Mouse (Mus musculus) heart, adult 8-10 months (tissue): Measurements from ENCODE around the gene Crygn. TPM values are rescaled to one million over a fixed set of nuclear protein-coding genes. Genes with fewer than 3 reads are reported as not detected.
A peak's percentile ranks its signal among the peaks of the same experiment; 100 is the strongest.

Experiments
- DNase-seq: peaks from one replicate; pipeline ENCODE4 v3.0.0; 2022; ENCODE audit warnings: low spot score
- total RNA-seq, 4 experiments: library from RNA; stranded (reverse); gene quantifications; 2 replicates each; pipeline ENCODE4 v1.2.4; 2022

Crygn gene
- total RNA-seq, 4 experiments from 2014 or later: not detected

- no peak for DNase-seq
These were observed 10.3 kb downstream of the Crygn start for GRCm38 (mm10) chr5:24747533-24747932.

- no peak for DNase-seq
These were observed 13.9 kb downstream of the Crygn start for GRCm38 (mm10) chr5:24743956-24744355.

DNA sequence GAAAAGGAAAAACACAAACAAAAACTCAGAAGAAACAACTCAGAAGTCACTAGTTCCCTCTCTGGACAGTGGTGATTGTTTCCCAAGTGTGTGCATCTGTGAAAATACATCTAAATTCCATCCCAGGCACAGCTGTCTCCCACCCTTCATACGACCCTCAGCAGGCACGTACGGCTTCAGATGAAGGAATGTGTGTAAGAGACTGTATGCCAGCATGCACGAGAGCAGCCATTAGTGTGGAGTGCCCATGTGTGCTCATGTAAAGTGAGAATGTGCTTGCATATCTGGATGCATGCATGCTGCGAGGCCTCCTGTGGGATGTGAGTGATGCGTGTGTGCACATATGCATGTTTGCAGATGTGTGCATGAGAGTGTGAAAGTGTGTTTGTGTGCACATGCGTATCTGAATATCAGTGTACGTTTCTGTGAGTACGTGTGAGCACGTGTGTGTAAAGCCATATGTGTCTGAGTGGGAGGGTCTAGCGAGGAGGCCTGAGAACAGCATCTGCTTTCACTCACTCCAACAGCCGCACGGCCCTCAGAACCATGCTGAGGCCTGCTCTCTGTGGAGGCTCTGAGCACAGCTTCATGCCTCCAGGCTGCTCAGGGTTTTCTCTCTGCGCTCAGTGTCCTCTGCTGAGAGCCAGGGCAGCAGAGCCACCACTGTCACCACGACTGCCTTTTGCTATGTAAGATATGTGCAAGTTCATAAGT lies 16.5 kb downstream of the Crygn start:
- DNase-seq: no peak

DNA sequence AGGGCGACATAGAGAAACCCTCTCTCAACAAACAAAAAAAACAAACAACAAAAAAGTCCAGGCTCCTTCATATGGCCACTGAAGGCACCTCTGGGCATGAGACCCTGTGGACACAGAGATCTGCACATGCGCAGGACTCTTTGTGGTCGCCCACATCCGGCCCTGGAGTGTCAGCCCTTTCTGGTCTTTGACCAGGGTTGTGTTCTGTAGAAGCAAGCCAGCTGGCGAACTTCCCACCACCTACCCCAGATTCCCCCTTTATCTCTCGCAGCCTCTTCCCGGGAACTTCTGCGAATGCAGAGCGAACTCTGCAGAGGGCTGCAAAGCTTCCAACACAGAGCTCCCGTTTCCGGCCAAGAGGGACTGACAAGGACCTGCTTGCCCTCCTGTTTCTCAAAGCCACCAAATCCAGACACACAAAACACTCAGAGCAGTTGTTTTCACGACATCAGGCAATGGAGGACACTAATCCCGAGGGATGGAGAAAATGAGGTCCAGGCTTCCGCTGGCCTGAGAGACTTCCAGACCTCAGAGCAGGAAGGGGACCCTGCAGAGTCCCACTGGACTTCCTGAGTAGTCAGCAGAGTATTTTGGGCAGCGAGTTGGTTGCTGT lies 18.6 kb downstream of the Crygn start:
- peak; percentile 88 for DNase-seq

GRCm38 (mm10) chr5:24738517-24738916 lies 19.3 kb downstream of the Crygn start:
- DNase-seq: no peak

- DNase-seq: no peak
These were observed 20.2 kb downstream of the Crygn start for GRCm38 (mm10) chr5:24737595-24737994.

DNA sequence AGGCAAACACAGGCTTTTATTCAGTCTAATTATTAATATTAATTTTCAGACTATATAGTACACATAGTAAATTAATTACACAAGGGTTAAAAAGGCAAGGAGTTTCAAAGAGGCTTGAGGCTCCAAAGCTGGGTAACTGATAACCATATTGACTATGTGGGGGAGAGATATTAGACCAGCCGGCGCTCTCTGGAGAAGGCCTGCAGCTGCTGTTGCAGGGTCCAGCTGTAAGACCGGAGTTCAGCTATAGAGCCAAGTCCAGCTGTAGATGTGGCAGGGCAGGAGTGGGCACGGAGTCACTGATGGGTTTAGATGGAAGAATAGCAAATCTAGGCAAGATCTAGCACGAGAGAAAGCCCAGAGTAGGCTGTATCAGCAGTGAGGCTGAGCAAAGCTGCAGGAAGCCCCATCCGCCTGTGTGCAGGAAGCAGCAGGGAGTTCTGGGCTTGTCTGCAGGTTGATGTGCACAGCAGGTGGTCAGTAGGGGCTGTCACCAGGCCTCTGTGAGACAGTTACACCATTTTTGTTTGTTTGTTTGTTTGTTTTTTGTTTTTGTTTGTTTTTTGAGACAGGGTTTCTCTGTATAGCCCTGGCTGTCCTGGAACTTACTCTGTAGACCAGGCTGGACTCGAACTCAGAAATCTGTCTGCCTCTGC lies 23.9 kb downstream of the Crygn start:
- no peak for DNase-seq

- DNase-seq: no peak
These were observed 24.7 kb downstream of the Crygn start for GRCm38 (mm10) chr5:24733134-24733533.

DNA sequence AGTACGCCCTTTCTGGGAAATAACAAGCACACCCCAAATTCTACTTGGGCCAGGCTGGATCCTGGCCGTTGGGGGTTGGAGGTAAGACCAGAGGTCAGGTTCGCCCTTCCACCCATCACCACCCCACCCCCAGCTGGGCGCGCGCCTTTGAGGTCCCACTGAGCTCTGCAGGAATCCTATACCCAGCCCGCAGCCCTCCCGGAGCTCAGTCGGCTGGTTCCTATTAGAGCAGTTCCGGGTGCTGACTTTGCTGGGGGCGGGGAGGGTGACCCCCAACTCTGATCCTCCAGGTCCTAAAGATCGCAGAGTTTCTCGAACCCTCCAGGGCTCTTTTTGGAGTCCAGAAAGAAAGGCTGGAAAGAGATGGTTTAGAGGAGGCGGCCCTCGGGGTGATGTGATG lies 26.8 kb downstream of the Crygn start:
- no peak for DNase-seq

GRCm38 (mm10) chr5:24730488-24730871 lies 27.3 kb downstream of the Crygn start, which contains the start of gene Wdr86:
Gene Wdr86, minus strand, starts transcription at chr5:24730727.
- DNase-seq: no peak

GRCm38 (mm10) chr5:24729797-24730487 lies 27.9 kb downstream of the Crygn start:
- no peak for DNase-seq

DNA sequence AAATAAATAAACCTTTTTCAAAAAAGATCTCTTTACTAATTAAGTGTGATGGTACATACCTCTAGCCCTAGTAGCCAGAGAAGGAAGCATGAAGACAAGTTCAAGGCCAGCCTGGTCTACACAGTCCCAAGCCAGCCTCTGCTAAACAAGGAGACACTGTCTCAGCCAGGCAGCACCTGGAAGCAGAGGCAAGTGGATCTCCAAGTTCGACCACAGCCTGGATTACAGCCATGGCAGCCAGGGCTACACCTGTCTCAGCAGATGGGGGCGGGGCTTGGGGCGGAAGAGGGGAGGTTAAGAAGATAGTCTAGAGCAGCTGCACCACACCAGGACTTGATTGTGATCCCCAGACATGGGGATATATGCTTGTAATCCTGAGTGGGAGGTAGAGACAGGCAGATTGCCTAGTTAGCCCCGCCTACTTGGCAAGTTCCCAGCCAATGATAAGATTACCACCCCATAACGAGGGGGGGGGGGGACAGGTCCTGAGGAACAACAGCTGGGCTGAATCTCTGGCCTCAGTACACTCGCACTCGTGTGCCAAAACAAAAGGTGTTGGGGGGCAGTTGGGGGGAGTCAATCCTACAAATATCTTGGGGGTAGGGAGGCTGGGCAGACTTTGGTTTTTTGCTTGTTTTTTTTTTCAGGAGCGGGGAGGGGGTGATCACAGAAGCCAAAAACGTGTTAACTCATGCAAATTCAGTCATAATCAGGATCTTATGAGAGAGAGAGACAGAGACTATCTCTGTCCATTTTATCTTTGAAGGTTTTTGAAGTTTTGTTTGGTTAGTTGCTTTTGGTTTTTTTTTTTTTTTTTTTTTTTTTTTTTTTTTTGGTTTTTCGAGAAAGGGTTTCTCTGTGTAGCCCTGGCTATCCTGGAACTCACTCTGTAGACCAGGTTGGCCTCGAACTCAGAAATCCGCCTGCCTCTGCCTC lies 30.6 kb downstream of the Crygn start:
- no peak for DNase-seq

DNA sequence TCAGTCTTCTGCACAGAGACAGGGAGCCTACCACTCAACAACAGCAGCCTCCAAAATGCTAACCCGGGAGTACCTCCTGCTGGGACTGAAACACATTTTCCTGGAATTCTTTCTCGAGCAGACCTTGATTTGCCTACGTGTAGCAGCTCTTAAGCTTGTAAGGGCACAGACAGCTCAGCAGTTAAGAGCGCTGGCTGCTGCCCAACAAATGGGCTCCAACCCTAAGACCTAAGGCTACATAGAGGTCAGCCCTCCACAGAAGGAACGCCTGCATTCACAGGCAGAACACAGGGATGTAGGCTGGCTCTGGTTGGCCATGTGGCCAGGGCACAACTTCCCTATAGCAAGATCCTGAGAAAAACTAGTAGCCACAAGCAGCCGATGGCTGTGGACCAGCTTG lies 31.9 kb downstream of the Crygn start:
- no peak for DNase-seq

- DNase-seq: no peak
These were observed 33.0 kb downstream of the Crygn start for GRCm38 (mm10) chr5:24724805-24725204.

DNA sequence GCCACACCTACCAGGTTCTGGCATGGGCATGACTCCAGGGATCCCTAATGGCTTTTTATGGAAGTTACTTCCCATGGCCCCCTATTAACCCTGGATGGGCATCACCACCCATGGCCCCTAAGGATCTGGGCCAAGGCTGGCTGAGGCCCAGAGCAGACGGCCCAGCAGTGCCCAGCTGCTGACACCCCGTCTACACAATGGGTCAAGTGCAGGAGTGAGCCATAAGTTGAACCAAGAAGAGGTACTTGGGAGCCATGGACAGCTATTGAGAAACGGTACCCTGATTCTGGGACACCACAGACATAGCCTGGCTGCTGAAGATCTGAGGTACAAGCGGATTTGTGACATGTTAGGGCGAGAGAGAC lies 33.6 kb downstream of the Crygn start:
- no peak for DNase-seq

DNA sequence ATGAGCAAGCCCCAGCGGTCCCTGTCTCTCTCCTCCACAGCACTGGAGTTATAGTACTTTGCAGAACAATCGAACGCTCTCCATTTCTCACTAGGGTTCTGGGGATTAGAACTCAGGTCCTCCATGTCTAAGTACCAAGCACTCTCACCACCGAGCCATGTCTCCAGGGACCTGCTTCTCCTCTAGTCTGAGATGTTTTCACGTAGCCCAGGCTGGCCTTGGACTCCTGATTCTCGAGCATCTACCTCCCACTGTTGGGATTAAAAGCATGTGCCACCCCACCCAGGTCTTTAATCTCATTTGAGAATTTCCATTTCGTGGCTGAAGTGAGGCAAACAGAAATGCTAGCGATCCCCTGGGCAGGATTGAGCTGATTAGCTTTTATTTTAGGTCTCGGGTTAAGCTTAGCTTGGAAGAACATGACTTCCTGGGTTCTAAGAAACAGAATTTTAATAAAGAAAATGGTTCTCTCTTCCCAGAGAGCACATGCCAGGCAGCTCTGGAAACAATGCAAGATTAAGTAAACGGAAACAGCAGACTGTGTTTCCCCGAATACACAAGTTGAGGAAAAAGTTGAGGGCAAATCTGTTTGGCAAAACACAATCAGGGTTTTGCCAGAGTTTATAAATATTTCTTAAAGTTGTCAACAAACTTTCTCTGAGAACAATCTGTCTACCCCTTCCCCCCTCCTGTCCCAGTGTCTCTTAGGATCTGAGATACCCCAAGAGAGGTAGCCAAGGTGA lies 34.1 kb downstream of the Crygn start:
- no peak for DNase-seq

DNA sequence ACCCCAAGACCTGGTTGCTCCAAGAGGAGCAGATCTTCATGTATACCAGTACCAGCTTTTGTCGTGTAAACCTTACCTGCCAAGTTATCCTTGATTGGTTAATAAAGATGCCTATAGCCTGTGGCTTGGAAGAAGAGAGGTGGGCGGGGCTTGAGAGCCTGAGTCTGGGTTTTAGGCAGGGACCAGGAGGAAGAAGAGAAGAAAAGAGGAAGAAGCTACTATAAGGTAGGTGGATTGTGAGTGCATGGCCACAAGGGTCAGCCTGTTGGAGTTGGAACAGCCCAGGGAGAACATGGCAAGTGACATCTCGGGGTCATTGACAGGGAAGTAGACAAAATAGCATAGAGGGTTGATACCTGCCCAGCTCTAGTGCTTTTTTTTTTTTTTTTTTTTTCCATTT lies 38.0 kb downstream of the Crygn start:
- DNase-seq: no peak

- DNase-seq: no peak
These were observed 39.7 kb downstream of the Crygn start for GRCm38 (mm10) chr5:24718076-24718475.

GRCm38 (mm10) chr5:24713987-24714386 lies 43.8 kb downstream of the Crygn start:
- no peak for DNase-seq

DNA sequence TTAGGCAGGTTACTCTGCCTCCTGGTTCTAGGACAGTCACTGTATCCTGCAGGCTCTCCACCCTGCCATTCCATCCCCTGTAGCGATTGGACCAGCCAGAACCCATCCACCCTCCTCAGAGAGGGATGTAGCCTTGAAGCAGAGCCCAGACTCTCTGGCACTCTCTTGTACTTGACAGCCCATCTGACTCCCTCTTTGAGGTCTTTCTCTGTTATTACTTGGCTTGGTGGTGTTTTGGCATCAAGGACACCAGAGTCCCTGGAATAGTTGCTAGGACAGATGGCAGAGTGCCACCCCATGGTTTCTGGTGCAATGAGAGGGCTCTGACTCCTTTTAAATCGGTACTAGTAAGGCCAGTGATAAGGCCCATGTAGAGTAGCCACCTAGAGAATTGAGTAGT lies 44.6 kb downstream of the Crygn start:
- no peak for DNase-seq

- no peak for DNase-seq
These were observed 46.2 kb downstream of the Crygn start for GRCm38 (mm10) chr5:24711615-24712014.
